Mouse (Mus musculus) common myeloid progenitor, adult 5-6 weeks (primary cell): Measurements from ENCODE around the gene Jph2. TPM values are rescaled to one million over a fixed set of nuclear protein-coding genes. Genes with fewer than 3 reads are reported as not detected.
"Not testable (repeated sequence)": the region's sequence is repeated elsewhere in the genome, so short reads cannot be mapped to it uniquely, and the experiment has no call there.

Source experiments
- ATAC-seq: replicated peaks from 2 replicates; pipeline ENCODE4 v1.8.0; 2016; ENCODE audit warnings: low read depth, mild to moderate bottlenecking, moderate TSS enrichment, inconsistent platforms; ENCODE audit not compliant: poor library complexity, severe bottlenecking
- total RNA-seq: library from RNA; stranded (forward); fragments of 200-1000, 187-1606 nt; gene quantifications from 2 replicates; pipeline ENCODE4 v1.2.3, GENCODE M21; 2017

Jph2 gene
- total RNA-seq, 1 experiment from 2014 or later, result not detected

DNA sequence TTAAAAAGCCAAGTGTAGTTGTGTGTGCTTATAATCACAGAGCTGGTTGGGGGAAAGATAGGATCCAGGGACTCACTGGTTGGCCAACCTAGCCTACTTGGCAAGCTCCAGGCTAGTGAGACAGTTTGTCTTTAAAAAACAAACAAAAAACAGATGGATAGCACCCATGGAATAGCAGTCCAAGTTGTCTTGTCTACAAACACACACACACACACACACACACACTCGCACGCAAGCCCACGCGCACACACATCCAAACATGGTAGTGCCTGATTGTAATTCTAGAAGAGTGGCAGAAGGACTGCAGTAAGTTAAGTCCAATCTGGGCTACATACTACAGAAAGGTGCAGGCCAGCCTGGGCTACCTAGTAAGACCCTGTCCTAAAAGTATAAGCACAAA is 14.6 kb upstream of the Jph2 start:
- ATAC-seq, result no peak

DNA sequence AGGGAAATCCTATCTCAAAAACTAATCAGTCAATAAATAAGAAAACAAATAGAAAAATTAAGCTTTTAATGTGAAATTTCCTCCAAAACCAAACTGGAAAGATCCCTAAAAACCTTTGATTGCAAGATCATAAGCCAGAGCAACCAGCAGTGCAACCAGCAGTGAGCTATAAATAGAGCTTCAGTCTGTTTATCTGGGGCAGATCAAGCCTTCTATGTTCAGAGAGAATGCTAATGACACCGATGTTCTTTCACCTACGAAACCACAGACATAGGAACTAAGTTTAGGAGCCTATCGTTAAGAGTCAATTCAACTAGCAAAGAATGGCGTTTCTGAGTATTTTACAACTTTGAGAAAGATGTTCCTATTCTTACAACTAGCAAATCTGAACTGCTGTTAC is 14.0 kb upstream of the Jph2 start:
- no peak for ATAC-seq

DNA sequence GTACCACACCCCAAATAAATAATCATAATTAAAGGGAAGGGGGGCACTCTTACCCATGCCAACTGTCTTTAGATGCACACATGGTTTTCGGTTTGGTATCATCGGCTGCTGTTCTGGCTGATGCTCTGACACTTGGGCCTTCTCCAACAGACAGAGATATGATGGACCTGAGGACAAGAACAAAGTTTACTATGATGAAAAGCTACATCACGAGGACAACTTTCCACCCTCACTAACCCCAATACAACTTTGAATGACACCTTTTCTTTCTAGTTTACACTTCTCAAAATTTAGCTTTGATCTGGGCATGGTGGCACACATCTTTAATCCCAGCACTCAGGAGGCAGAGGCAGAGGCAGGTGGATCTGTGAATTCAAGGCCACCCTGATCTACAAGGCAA is 13.6 kb upstream of the Jph2 start:
- not testable (repeated sequence) for ATAC-seq

DNA sequence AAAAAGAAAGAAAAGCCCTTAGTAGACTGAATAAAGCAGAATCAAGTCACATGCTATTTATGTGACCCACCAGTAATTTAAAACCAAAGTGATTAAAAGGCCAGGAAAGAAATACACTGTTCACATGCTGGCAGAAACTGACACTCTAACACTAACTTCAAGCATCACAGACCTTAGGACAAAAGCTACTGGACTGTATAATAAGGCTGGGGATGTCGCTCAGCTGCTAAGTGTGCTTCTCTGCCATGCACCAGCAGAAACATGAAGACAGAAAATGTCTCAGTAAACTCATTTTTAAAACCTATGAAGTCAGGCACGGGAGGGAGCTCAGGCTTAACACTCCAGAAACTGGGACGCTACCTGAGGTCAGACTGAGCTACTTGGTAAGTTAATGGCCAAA is 12.4 kb upstream of the Jph2 start:
- ATAC-seq, result no peak

DNA sequence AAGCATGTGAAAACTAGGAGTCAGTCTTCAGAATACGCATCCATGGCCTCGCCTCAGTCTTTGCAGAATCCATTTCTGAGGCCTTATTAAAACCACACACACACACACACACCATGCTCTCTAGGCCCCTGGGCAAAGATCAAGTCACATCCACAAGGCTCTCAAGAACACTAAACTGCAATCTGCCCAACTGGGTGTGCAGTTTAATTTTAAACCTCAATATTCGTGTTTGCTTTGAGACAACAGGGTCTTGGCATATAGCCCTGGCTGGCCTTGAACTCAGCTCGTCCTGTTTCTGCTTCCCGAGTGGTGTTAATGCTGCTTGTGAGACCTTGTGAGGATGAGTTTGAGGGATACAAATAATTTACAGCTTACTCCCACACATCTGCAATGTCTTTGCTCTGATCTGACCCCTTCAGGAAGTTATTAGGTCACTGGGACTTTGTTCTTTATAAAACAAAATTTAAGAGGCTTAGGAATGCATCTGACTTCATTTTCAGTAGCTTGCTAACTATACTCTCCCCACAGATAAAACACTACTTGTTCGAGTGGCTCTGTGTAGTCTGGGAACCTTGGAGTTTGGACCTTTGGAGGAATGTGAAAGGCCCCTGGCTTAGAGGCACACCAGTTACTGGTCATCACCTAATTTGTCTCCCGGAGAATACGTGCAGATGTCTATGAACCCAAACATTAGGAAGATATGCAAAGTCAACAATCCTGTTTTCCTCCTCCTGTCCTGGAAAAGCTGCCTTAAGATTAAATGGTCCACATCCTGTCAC is 6.4 kb upstream of the Jph2 start:
- no peak for ATAC-seq

DNA sequence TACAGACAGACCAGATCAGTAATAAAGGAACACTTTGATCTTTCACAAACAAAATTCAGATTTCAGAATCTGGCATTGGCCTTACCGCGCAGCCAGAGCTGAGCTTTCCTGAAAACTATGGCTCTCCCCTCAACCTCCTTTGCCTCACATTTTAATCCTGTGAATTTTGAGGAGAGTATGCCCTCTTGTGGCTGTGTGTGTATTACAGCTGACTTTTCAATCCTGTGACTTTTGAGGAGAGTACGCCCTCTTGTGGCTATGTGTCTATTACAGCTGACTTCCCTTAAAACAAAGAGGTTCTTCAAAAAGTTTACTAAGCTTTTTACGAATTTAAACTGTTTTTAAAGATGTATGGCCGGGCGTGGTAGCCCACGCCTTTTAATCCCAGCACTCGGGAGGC is 3.4 kb upstream of the Jph2 start:
- ATAC-seq, result peak; percentile 97

DNA sequence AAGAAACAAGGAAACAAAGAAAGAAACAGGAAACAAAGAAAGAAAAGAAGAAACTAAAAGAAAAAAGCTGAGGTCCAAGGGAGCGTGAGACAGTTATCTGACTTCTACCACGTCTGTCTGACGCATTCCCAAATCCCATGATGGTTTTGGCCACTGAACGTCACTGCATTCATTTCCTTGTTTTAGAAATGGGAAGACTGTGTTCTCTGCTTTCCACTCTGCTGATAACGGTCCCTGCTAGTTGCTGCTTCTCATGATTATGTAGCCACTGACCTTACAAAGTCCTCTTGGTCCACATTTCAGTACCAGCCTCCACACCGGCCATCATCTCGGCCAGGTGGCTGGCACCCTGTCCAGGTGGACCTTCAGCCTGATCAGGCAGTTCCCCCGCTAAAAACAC is 1.4 kb upstream of the Jph2 start:
- no peak for ATAC-seq

DNA sequence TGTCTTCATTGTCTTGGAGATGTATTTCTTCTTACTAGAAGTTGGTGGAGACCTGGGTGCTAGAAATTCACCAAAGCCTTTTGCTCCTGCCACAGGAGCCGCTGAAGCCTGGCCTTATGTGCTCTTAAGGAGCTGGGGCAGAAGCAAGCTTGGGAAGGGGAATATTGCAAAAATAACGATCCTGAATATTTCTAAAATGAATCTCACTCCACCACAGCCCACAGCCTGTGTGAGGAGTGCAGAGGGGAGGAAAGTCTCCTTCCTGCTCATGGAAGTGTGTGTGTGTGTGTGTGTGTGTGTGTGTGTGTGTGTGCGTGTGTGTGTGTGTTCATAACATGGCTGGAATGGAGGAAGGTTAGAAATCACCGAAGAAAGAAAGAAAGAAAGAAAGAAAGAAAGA is 977 bp upstream of the Jph2 start:
- no peak for ATAC-seq

DNA sequence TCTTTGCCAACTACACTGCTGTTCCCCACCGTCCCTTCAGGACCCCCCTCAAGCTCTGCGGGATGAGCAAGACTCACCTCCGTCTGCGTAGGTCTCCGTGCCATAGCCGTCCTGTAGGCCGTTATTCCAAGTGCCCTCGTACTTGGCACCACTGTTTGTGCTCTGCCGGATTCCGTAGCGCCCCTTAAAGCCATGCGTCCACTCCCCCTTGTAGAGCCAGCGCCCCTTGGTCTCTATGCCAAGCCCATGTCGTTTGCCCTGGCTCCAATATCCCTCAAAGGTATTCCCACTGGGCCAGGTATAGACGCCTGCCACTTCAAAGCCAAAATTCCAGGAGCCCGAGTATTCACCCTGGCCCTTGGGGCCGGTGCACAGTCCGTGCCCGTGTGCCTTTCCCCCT is 722 bp downstream of the Jph2 start:
- no peak for ATAC-seq

DNA sequence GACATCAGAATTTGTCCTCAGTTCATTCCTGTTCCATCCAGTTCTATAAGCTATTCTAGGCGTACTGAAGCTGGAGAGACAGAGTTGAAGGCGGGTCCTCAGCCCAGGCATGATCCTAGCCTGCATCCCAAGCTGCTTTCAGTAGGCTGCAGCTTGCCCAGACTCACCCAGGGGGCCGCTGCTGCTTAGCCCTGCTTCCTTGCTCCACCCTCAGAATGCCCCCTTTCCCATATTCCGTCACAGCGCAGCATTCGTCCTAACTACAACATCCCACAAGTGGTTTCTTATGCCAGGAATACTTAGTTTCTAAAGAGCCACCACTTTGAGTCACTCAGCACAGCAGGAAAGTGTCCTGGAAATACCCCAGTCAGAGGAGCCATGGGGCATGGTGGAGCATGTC is 2.8 kb downstream of the Jph2 start:
- ATAC-seq, result no peak

DNA sequence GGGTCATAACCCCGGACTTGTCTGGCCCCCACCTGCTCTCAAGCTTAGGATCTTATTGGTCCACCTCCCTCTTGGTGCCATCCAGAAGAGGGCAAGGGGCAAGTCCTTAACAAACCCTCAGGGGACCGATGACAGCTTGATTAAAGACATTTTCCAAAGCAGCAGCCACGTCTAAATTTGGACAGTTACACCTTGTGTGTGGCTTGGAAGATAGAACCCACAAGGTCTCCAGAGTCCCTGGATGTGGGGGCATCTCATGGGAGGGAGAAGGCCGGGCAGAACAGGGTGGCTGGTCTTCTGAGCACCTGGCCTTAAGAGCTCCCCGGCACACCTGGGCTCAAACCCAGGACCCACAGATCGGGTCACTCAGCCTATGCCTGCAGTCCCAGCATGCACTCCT is 3.8 kb downstream of the Jph2 start:
- no peak for ATAC-seq

DNA sequence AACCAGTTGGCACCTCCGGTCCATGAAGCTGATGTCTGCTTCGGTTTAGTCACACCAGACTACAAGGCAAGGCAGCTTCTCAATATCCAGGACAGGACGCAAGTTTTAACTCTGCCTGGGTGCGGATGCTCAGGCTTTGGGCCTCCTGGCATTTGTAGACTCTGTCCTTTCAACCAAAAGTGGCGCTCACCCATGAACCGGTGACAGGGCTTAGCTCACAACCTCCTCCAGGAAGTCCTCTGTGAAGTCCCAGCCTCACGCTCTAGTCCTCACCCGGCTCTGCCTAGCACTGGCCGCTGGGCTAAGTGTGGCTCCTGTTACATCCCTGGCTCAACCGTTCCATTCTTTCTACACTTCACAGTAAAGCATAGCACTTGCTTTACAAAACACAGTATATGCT is 4.6 kb downstream of the Jph2 start:
- no peak for ATAC-seq

DNA sequence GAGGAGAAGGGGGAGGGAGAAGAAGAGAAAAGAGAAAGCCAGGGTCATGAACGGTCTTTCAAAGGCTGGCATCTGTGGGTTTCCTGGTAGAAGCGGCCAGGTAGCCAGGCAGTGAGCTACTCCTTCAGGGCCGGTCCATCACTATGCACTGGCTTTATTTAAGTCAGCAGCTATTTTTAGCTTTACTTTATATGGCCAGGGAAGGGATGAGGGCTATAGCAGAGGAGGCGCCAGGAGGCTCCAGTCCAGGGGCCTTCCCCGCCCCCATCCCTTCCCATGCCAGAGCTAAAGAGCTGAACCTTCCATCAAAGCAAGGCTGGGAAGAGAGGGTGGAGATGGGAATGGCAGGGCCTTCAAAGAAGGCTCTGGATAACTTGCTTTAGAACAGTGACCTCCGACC is 5.4 kb downstream of the Jph2 start:
- no peak for ATAC-seq

DNA sequence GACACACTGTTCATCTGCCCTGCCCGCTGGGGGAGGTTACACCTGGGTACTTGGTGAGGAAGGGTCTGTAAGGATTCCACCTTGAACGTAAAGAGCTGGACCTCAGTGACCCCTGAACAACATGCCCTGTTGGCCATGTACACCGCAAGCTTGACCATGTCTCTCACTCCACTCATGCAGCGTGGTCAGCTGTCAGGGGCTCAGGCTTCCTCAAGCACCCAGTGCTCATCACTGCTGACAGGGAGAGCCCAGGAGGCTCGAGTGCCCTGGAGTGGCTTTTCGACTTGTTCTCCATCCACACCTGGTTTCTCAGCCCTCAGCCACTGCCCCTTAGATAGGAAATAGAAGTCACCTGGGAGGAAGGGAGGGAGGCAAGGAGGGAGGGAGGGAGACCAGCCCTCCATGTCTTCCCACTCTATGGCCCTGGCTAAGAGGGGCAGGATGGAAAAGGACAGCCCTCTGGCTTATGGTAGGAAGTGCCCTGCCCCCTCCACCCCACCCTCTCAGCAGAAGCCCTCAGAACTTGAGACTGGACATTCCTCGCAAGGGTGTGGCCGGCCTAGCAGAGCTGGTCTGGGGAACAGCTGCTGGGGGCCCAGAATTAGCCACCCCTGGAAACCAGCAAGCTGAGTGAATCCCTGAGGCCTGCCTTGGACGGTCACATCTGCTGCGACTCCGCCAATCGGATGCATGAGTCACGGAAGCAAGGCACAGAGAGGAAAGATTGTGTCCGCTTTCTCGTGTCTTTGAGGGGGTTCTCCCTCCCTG is 11.2 kb downstream of the Jph2 start:
- no peak for ATAC-seq

DNA sequence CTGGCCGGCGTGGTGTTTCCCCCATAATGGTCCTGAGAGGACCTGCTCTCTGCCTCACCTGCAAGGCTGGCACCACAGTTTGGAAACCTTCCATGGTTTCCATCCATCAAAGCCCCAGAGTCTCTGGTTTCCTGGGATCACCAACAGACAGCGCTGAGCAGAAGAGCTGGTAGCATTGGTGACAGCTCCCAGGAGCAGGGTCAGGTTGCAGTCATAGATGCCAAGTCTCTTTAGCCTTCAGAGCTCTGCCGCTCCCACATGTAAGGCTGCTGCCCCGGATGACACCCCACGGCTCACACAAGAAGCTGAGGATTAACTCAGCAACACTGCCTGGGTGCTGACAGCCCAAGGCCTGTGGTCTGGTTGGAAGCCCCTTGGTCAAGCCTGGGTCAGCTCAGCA is 12.7 kb downstream of the Jph2 start:
- no peak for ATAC-seq

DNA sequence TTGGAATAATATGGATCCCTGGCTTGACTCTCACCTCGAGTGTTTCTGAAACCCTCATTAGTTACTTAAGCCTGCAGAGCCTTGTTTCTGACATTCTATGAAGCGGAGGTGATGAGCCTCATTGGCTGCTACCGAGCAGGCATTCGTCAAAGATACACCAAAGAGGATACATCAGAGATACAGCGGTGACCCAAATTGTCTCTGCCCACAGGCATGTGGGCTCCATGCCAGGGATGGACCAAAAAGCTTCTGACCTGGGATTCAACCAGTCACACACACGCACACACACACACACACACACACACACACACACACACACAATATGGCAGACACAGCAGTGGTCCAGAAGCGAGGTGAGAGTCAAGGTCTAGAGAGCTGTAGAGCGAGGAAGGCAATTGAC is 16.5 kb downstream of the Jph2 start:
- no peak for ATAC-seq

DNA sequence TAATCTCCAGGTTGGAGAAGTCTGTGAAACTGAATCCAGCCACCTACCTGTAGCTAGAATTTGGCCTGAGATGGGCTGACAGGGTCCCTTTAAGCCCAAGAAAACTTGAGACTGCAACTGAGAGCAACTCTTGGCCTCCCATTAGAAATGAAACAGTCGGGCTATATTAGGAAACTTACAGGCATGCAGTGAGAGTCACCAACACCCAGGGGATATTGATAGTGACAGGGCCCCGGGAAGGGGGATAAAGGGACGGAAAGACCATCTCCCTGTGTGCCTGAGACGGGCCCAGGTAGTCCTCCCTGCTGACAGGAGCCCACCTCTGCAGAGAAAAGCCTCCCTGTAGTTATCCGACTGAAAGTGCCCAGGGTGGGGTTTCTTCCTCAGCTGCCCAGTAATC is 18.4 kb downstream of the Jph2 start:
- no peak for ATAC-seq

DNA sequence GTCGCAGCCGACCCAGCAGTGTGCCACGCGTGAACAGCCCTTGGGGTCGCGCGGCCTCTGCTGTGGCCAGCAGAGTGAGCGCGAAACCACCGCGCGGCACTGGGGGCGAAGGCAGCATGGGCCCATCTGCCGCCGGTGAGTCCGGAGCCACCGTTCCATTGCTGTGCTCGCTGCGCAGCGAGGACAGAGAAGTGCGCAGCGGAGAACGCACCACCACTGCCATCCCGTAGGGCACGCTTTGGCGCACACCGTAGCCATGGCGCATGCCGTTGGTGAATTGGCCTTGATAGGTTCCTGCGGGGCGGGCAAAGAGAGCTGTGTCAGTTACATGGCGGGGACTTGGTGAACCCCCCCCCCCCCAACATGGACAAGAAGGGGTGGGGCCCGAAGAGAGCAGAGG is 21.7 kb downstream of the Jph2 start:
- no peak for ATAC-seq

DNA sequence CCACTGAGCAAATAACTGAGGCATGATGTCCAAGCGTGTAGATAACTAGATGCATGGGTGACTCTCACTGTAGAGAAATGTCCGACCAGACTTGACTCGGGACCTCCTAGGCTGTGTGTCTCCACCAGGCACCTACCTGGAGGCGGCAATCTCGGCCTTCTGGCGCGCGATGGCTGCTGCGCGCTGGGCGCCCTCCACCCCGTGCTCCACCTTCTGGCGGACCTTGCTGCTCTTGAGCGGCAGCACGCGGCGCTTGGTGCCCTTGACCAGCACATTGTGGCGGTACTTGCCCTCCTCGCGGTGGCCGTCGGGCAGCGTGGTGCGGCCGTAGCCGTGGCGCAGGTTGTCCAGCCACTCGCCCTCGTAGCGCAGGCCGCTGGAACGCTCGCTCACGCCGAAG is 22.3 kb downstream of the Jph2 start:
- ATAC-seq, result no peak

DNA sequence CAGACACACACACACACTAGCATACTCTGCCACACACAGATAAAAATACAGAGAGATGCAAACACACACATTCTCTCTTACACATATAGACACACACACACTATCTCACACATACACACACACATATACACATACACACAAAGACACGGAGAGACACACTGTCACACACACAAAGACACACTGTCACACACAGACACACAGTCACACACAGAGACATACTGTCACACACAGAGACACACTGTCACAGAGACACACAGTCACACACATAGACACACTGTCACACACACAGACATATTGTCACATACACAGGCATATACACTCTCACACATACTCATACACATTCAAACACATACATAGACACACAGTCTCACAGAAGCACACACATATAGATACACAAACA is 25.2 kb downstream of the Jph2 start:
- no peak for ATAC-seq

DNA sequence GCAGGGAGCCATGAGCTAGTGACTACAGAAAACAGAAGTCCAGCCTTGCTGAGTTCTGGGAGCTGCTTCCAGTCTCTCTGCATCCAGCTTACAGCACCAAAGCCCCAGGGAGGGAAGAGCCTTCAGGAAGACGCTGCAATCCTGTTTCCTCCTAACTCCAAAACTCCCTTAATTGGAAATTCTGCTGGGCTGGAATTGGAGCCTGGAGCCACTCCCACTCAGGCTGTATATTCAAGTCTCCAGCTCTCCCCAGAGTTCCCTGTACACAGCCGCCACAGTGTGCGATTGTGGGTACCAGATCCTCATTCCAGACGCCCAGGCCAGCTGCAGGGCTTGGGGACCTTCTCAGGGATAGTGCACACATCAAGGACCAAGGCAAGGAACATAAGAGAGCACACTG is 27.6 kb downstream of the Jph2 start:
- no peak for ATAC-seq
